Mouse (Mus musculus): ENCODE results near the gene Gltp. TPM values are rescaled to one million over a fixed set of nuclear protein-coding genes. Genes with fewer than 3 reads are reported as not detected.

Gltp gene
- polyA plus RNA-seq, 1 experiment from 2014 or later, result 64.5 TPM

- no peak overlapping the region for H3K27ac ChIP-seq (ENCODE audit: low read depth, low read length)
- H3K27me3 ChIP-seq (ENCODE audit: control insufficient read depth, insufficient read depth, low read length), result no peaks in the 10 kb centered on the region
- ATAC-seq (ENCODE audit: low FRiP score, low TSS enrichment), result no peak
- H3K4me3 ChIP-seq (ENCODE audit: low read length), result peak overlapping the region; percentile 81
- peak overlapping the region; percentile 97 for H3K4me2 ChIP-seq (replicated peaks; ENCODE audit: low read depth, low read length)
- no peaks in the 10 kb centered on the region for H3K9me3 ChIP-seq (ENCODE audit: control insufficient read depth, low read length)
- peaks cover 7% of the 10 kb centered on the region for H3K4me1 ChIP-seq (ENCODE audit: control insufficient read depth, insufficient read depth, low read length)
- H3K9ac ChIP-seq (ENCODE audit: low read depth, low read length), result peak overlapping the region; percentile 74; the same call in 1 of the 2 replicates
- 21% methylated on average over 16 of the region's 16 CpGs for whole genome bisulfite sequencing
- H3K36me3 ChIP-seq (ENCODE audit: control insufficient read depth, insufficient read depth, low read length), result no peaks in the 10 kb centered on the region
These were observed 951 bp downstream of the Gltp start for GRCm38 (mm10) chr5:114689700-114690366.

- Histone ChIP-seq H3K4me2 (replicated peaks; ENCODE audit: low read depth, low read length) (no peak overlapping the region), H3K9ac (ENCODE audit: low read depth, low read length) (no peak overlapping the region), H3K9me3 (ENCODE audit: control insufficient read depth, low read length) (no peaks in the 10 kb centered on the region), H3K27me3 (ENCODE audit: control insufficient read depth, insufficient read depth, low read length) (no peaks in the 10 kb centered on the region), H3K27ac (ENCODE audit: low read depth, low read length) (no peak overlapping the region), H3K4me3 (ENCODE audit: low read length) (no peak overlapping the region), H3K4me1 (ENCODE audit: control insufficient read depth, insufficient read depth, low read length) (peaks cover 16% of the 10 kb centered on the region), H3K36me3 (ENCODE audit: control insufficient read depth, insufficient read depth, low read length) (no peaks in the 10 kb centered on the region)
- ATAC-seq (ENCODE audit: low FRiP score, low TSS enrichment), result no peak
- 86% methylated on average over 13 of the region's 13 CpGs for WGBS
These were observed 2.1 kb downstream of the Gltp start for GRCm38 (mm10) chr5:114688703-114689102.

GRCm38 (mm10) chr5:114687901-114688300, 2.9 kb downstream of the Gltp start:
- no peak for ATAC-seq (ENCODE audit: low FRiP score, low TSS enrichment)
- H3K27me3 ChIP-seq (ENCODE audit: control insufficient read depth, insufficient read depth, low read length), result no peaks in the 10 kb centered on the region
- H3K27ac ChIP-seq (ENCODE audit: low read depth, low read length), result no peak overlapping the region
- H3K4me3 ChIP-seq (ENCODE audit: low read length), result no peak overlapping the region
- no peak overlapping the region for H3K9ac ChIP-seq (ENCODE audit: low read depth, low read length)
- H3K4me1 ChIP-seq (ENCODE audit: control insufficient read depth, insufficient read depth, low read length), result peaks cover 24% of the 10 kb centered on the region
- no peaks in the 10 kb centered on the region for H3K36me3 ChIP-seq (ENCODE audit: control insufficient read depth, insufficient read depth, low read length)
- no peaks in the 10 kb centered on the region for H3K9me3 ChIP-seq (ENCODE audit: control insufficient read depth, low read length)
- H3K4me2 ChIP-seq (replicated peaks; ENCODE audit: low read depth, low read length), result no peak overlapping the region

GRCm38 (mm10) chr5:114686726-114687210, 4.0 kb downstream of the Gltp start:
- H3K9me3 ChIP-seq (ENCODE audit: control insufficient read depth, low read length), result no peaks in the 10 kb centered on the region
- H3K4me3 ChIP-seq (ENCODE audit: low read length), result no peak overlapping the region
- no peak overlapping the region for H3K4me2 ChIP-seq (replicated peaks; ENCODE audit: low read depth, low read length)
- ATAC-seq (ENCODE audit: low FRiP score, low TSS enrichment), result no peak
- H3K27me3 ChIP-seq (ENCODE audit: control insufficient read depth, insufficient read depth, low read length), result no peaks in the 10 kb centered on the region
- H3K36me3 ChIP-seq (ENCODE audit: control insufficient read depth, insufficient read depth, low read length), result no peaks in the 10 kb centered on the region
- peaks cover 31% of the 10 kb centered on the region for H3K4me1 ChIP-seq (ENCODE audit: control insufficient read depth, insufficient read depth, low read length)
- no peak overlapping the region for H3K27ac ChIP-seq (ENCODE audit: low read depth, low read length)
- no peak overlapping the region for H3K9ac ChIP-seq (ENCODE audit: low read depth, low read length)
- WGBS, result 34% methylated on average over 7 of the region's 7 CpGs

GRCm38 (mm10) chr5:114685986-114686385, 4.8 kb downstream of the Gltp start:
- Histone ChIP-seq H3K4me1 (ENCODE audit: control insufficient read depth, insufficient read depth, low read length) (peaks cover 39% of the 10 kb centered on the region), H3K27me3 (ENCODE audit: control insufficient read depth, insufficient read depth, low read length) (no peaks in the 10 kb centered on the region), H3K4me3 (ENCODE audit: low read length) (no peak overlapping the region), H3K9ac (ENCODE audit: low read depth, low read length) (no peak overlapping the region), H3K9me3 (ENCODE audit: control insufficient read depth, low read length) (no peaks in the 10 kb centered on the region), H3K4me2 (replicated peaks; ENCODE audit: low read depth, low read length) (no peak overlapping the region), H3K36me3 (ENCODE audit: control insufficient read depth, insufficient read depth, low read length) (no peaks in the 10 kb centered on the region), H3K27ac (ENCODE audit: low read depth, low read length) (no peak overlapping the region)
- WGBS, result 88% methylated on average over 5 of the region's 5 CpGs
- ATAC-seq (ENCODE audit: low FRiP score, low TSS enrichment), result no peak

GRCm38 (mm10) chr5:114681717-114682116, 9.1 kb downstream of the Gltp start:
- Histone ChIP-seq H3K4me2 (replicated peaks; ENCODE audit: low read depth, low read length) (no peak overlapping the region), H3K27ac (ENCODE audit: low read depth, low read length) (no peak overlapping the region), H3K27me3 (ENCODE audit: control insufficient read depth, insufficient read depth, low read length) (no peaks in the 10 kb centered on the region), H3K9ac (ENCODE audit: low read depth, low read length) (no peak overlapping the region), H3K9me3 (ENCODE audit: control insufficient read depth, low read length) (no peaks in the 10 kb centered on the region), H3K4me1 (ENCODE audit: control insufficient read depth, insufficient read depth, low read length) (peaks cover 46% of the 10 kb centered on the region), H3K4me3 (ENCODE audit: low read length) (no peak overlapping the region), H3K36me3 (ENCODE audit: control insufficient read depth, insufficient read depth, low read length) (no peaks in the 10 kb centered on the region)
- no peak for ATAC-seq (ENCODE audit: low FRiP score, low TSS enrichment)
- WGBS, result 59% methylated on average over 8 of the region's 8 CpGs

- H3K27me3 ChIP-seq (ENCODE audit: control insufficient read depth, insufficient read depth, low read length), result no peaks in the 10 kb centered on the region
- no peak for ATAC-seq (ENCODE audit: low FRiP score, low TSS enrichment)
- WGBS, result 42% methylated on average over 19 of the region's 19 CpGs
- H3K4me2 ChIP-seq (replicated peaks; ENCODE audit: low read depth, low read length), result no peak overlapping the region; the same call in 1 of the 2 replicates
- H3K4me3 ChIP-seq (ENCODE audit: low read length), result no peak overlapping the region
- H3K9ac ChIP-seq (ENCODE audit: low read depth, low read length), result no peak overlapping the region; the same call in 1 of the 2 replicates
- peaks cover 46% of the 10 kb centered on the region for H3K4me1 ChIP-seq (ENCODE audit: control insufficient read depth, insufficient read depth, low read length)
- H3K27ac ChIP-seq (ENCODE audit: low read depth, low read length), result 0 out of 2 replicates have a peak overlapping the region, but pooled peaks have one; percentile 48
- peaks cover 3% of the 10 kb centered on the region; the same call in 1 of the 2 replicates for H3K36me3 ChIP-seq (ENCODE audit: control insufficient read depth, insufficient read depth, low read length)
- no peaks in the 10 kb centered on the region for H3K9me3 ChIP-seq (ENCODE audit: control insufficient read depth, low read length)
These were observed 10.0 kb downstream of the Gltp start for GRCm38 (mm10) chr5:114680676-114681285.

- no peak overlapping the region for H3K9ac ChIP-seq (ENCODE audit: low read depth, low read length)
- 0 out of 2 replicates have a peak overlapping the region, but pooled peaks have one; percentile 48 for H3K27ac ChIP-seq (ENCODE audit: low read depth, low read length)
- H3K4me3 ChIP-seq (ENCODE audit: low read length), result no peak overlapping the region
- no peaks in the 10 kb centered on the region for H3K27me3 ChIP-seq (ENCODE audit: control insufficient read depth, insufficient read depth, low read length)
- 51% methylated on average over 17 of the region's 17 CpGs for WGBS
- peaks cover 46% of the 10 kb centered on the region for H3K4me1 ChIP-seq (ENCODE audit: control insufficient read depth, insufficient read depth, low read length)
- H3K36me3 ChIP-seq (ENCODE audit: control insufficient read depth, insufficient read depth, low read length), result peaks cover 4% of the 10 kb centered on the region; the same call in 1 of the 2 replicates
- H3K9me3 ChIP-seq (ENCODE audit: control insufficient read depth, low read length), result no peaks in the 10 kb centered on the region
- H3K4me2 ChIP-seq (replicated peaks; ENCODE audit: low read depth, low read length), result 0 out of 2 replicates have a peak overlapping the region, but pooled peaks have one; percentile 3
- no peak for ATAC-seq (ENCODE audit: low FRiP score, low TSS enrichment)
These were observed 10.8 kb downstream of the Gltp start for GRCm38 (mm10) chr5:114679841-114680591.

All from kidney, embryonic 14.5 days (tissue).